Mouse (Mus musculus): ENCODE data around the gene Tbk1.

Gene Tbk1

DNA sequence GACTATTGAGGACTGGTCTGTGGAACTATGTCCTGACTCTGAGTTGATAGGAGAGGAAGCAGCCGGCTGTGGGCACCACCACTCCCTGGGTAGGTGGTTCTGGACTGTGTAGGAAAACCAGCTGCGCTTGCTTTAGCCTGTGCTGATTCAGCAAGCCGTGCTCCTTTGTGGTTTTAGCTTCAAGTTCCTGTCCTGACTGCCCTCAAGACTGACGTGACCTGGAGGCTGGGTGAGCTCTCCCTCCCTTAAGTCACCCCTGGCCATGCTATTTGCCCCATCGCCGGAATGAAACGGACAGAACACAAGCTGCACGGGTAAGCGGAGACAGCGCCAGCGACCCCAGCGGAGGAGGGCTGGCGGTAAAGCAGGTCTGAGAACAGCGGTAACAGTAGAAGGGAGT lies 4.5 kb upstream of the Tbk1 start:
- DNase-seq (ENCODE audit: extremely low read depth, low read depth), result no peak

GRCm38 (mm10) chr10:121587371-121587840 lies 819 bp upstream of the Tbk1 start:
- no peak for DNase-seq (ENCODE audit: extremely low read depth, low read depth)

GRCm38 (mm10) chr10:121585791-121586642 lies 570 bp downstream of the Tbk1 start:
- peak; percentile 38 for DNase-seq (ENCODE audit: extremely low read depth, low read depth)

DNA sequence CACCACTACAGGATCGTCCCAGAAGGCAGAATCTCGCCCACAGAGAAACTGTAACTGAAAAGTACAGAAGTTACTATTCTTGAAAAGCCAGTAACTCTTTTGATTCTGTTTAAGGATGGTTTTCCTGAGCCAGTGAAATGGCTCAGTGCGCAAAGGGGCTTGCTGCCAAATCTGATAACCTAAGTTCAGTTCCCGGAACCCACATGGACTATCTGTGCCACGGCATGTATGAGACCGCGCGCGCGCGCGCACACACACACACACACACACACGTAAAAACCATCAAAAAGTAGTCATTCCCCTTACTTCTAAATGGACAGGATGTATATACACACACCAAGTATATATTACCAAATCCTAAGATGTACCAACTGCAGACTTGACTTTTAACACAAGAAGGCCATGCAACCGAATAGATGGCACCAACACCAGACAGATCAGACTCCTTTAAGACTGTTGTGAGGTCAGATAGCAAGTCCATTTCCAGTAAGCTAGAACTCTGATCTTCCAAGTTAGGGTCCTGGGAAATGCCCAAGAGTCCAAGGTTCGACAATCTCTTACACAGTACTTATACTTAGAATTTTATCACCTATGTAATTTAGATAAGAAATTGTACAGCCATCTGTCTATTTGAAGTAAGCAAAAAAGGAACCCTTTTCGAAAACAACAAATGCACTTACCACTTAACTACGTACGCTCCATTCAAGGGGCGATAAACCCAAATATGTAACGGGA lies 1.4 kb downstream of the Tbk1 start:
- DNase-seq (ENCODE audit: extremely low read depth, low read depth), result peak; percentile 28

DNA sequence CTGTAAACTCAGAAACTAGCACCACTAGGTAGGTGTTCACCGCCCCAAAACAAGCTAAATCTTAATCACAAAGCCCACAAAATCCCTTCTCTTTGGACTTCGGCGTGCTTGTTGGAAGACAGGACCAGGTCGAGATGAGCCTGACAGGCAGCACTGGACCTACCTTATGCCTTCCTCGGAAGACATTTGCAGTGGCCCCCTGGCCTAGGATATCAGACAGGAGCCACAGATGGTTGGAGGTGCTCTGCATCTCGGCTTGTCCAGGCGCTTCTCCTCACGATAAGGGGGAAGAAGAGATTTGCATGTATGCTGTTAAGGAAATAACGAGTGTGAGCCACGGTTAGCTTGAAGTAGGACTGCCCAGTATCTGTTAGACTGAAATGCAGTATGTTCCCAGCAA lies 2.6 kb downstream of the Tbk1 start:
- no peak for DNase-seq (ENCODE audit: extremely low read depth, low read depth)

DNA sequence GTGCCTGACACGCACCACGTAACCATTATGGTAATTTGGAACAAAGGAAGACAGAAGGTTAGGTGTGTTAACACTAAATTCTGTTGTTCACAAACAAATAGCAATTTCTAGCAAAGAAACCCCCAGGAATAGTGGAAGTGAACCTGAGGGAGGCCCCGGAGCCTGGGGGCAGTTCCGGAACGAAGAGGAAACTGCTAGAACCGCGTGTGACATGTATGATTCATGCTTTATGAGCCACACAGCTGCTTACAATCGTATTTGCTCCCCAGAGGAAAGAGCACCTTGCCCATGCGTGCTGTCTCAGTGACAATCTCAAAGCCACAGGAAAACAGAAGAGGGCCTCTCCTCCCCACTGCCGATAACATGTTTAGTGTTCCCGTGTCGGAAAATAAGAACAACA lies 3.6 kb downstream of the Tbk1 start:
- no peak for DNase-seq (ENCODE audit: extremely low read depth, low read depth)

DNA sequence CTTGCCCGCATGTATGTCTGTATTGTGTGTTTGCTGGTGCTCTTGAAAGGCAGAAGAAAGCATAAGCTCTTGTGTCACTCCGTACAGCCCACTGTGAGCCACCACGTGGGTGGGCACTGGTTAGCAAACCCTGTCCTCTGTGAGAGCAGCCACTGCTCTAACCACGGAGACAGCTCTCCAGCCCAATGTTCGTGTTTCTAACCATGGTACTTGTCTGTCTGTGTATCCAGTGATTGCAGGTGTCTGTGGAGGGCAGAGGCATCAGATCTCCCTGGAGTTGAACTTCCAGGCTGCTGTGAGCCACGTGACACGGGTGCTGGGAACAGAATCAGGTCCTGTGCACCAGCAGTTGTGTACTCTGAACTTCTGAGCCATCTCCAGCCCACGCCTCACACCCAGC lies 4.3 kb downstream of the Tbk1 start:
- no peak for DNase-seq (ENCODE audit: extremely low read depth, low read depth)

DNA sequence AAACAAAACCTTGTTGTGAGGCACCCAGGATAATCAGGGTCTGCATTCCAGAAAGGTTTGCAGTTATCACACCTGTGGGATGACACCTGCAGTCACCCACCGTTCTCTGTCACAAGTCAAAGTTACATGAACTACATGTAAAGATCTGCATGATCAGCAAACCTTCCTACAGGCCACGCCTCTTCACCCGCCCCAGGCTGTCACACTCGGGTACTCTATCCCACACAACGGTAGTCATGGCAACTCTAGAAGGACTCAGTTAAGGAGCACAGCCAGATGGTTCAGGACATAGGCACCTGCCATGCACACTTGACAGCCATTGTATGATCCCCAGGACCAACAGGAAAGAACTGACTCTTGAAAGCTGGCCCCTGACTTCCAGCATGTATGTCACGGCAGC lies 5.2 kb downstream of the Tbk1 start:
- DNase-seq (ENCODE audit: extremely low read depth, low read depth), result no peak

GRCm38 (mm10) chr10:121580381-121580780 lies 6.2 kb downstream of the Tbk1 start:
- no peak for DNase-seq (ENCODE audit: extremely low read depth, low read depth)

GRCm38 (mm10) chr10:121576372-121576771 lies 10.2 kb downstream of the Tbk1 start:
- no peak for DNase-seq (ENCODE audit: extremely low read depth, low read depth)

GRCm38 (mm10) chr10:121571511-121572147 lies 15.0 kb downstream of the Tbk1 start:
- no peak for DNase-seq (ENCODE audit: extremely low read depth, low read depth)

GRCm38 (mm10) chr10:121571031-121571430 lies 15.6 kb downstream of the Tbk1 start:
- DNase-seq (ENCODE audit: extremely low read depth, low read depth), result no peak

DNA sequence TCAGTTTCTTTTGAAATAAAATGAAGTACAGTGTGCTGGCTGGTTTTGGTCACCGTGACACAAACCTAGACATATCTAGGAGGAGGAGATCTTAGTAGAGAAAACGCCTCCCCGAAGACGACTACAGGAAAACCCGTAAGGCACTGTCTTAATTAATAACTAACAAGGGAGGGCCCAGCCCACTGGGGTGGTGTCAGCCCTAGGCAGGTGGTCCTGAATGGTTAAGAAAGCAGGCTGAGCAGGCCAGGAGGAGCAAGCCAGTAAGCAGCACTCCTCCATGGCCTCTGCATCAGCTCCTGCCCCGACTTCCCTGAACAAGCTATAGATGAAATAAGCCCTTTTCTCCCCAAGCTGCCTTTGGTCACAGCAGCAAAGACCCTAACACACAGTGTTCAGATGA lies 16.8 kb downstream of the Tbk1 start:
- DNase-seq (ENCODE audit: extremely low read depth, low read depth), result no peak

- no peak for DNase-seq (ENCODE audit: extremely low read depth, low read depth)
Observed at GRCm38 (mm10) chr10:121569001-121569589, 17.5 kb downstream of the Tbk1 start.

DNA sequence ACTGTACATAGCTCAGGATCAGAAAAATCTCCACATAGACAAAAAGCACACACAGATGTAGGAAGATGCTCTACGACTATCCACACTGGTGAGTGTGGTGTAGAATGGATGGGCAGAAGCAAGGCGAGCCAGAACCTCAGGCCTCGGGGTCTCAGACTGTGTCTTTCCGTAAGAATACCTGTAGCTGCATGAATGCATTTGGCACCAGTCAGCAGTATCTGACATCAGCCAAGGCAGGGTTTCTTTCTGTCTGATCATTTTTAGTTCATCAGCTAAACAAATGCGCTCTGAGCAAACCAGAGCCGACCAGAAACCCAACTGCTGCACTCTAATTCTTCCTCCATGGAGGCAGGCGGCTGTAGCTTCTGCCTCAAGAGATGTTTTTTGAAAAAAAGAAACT lies 18.1 kb downstream of the Tbk1 start:
- DNase-seq (ENCODE audit: extremely low read depth, low read depth), result no peak

- no peak for DNase-seq (ENCODE audit: extremely low read depth, low read depth)
Observed at GRCm38 (mm10) chr10:121568026-121568425, 18.6 kb downstream of the Tbk1 start.

GRCm38 (mm10) chr10:121564447-121564846 lies 22.1 kb downstream of the Tbk1 start:
- DNase-seq (ENCODE audit: extremely low read depth, low read depth), result no peak

DNA sequence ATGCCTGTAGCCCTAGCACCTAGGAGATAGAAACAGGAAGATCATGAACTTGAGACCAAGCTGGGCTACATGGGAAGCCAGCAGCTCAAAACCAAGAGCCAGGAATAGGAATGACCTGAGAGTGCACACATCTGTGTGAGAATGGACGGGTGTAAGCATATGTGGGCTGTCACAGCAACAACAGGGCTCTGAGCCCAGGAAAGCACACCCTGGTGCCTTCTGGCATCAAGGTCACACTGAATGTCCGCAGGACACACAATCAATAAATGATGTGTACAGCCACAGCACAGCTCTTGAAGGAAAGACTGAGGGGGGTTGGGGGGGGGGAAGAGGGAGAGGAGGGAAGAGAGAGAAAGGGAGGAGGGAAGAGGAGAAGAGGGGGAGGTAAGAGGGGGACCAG lies 28.4 kb downstream of the Tbk1 start:
- no peak for DNase-seq (ENCODE audit: extremely low read depth, low read depth)

- DNase-seq (ENCODE audit: extremely low read depth, low read depth), result no peak
Observed at GRCm38 (mm10) chr10:121556263-121556662, 30.3 kb downstream of the Tbk1 start.

DNA sequence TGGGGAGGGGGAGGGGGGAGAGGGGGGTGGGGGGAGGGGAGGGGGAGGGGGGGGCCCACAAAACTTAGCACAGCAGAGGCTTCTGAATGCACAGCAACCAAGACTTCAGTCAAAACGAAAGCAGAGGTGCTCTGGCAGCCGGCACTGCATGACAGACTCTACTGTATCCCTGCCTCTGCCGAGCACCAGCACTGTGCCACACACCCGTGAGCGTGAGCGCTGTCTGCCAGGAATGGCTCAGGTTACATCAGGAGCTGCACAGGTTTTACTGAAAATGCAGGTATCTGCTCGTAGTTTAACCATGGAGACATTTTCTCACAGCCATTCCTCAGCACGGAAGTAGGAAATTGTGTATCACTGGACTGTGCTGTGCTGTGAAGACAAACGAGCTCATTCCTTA lies 36.3 kb downstream of the Tbk1 start:
- DNase-seq (ENCODE audit: extremely low read depth, low read depth), result no peak

DNA sequence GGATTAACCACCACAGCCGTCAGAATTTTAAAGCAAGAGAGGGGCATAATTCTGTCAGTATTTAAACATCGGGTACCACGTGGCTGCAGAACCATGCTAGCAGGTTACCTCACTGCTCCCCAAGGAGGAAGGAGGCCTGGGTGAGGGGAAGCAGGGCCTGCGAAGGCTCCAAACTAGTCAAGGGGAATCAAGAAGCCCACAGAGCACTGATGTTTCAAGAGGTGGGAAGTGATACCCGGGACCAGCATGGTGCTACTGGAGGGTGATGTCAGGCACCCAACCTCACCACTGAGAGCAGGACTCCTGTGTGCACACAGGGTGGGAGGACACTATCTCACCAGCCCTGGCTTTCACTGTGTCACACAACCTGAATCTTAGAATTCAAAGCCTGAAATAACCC lies 36.9 kb downstream of the Tbk1 start:
- DNase-seq (ENCODE audit: extremely low read depth, low read depth), result no peak

GRCm38 (mm10) chr10:121547162-121547561 lies 39.4 kb downstream of the Tbk1 start:
- DNase-seq (ENCODE audit: extremely low read depth, low read depth), result no peak

All from MEL-GATA-1-ER (cell line).